Mouse (Mus musculus): ENCODE data around the gene E430018J23Rik.

- TF ChIP-seq CTCF (IDR thresholded peaks at IDR 0.05; ENCODE audit: low read depth, low read length), result no peak
- TF ChIP-seq GATA1 (IDR thresholded peaks at IDR 0.05; ENCODE audit: borderline replicate concordance, low read length), result no peak
- TF ChIP-seq POLR2AphosphoS5 (IDR thresholded peaks at IDR 0.05; ENCODE audit: insufficient replicate concordance, low read depth, low read length), result no peak
Observed at GRCm38 (mm10) chr7:127391538-127391937, 1.9 kb downstream of the E430018J23Rik start.

All from G1E (cell line).